Mouse (Mus musculus) midbrain, embryonic 11.5 days (tissue): ENCODE data around the gene Olfr194. TPM values are rescaled to one million over a fixed set of nuclear protein-coding genes. Genes with fewer than 3 reads are reported as not detected.
"Not testable (repeated sequence)": the region's sequence is repeated elsewhere in the genome, so short reads cannot be mapped to it uniquely, and the experiment has no call there.

Experiments
- ATAC-seq: fragments of 200-750 bp; cut with Nextera tagmentation; 2 replicates; pipeline ENCODE4 v1.8.0; 2017; ENCODE audit warnings: moderate TSS enrichment, moderate library complexity; ENCODE audit not compliant: low FRiP score
- DNase-seq: peaks from one replicate; pipeline ENCODE4 v3.0.0; 2015; ENCODE audit warnings: low spot score; ENCODE audit errors: missing footprints
- H3K27ac ChIP-seq: fragments of 300-500 bp; sonication (generic); 2 replicates; pipeline ENCODE4 v1.5.1; 2014; ENCODE audit warnings: low read depth, low read length
- H3K27me3 ChIP-seq: fragments of 300-500 bp; sonication (generic); 2 replicates; pipeline ENCODE4 v1.6.1; 2014; ENCODE audit warnings: mild to moderate bottlenecking, low read length, moderate library complexity, mixed read lengths; ENCODE audit not compliant: control insufficient read depth, insufficient read depth
- H3K36me3 ChIP-seq: fragments of 300-500 bp; sonication (generic); 2 replicates; pipeline ENCODE4 v1.6.1; 2014; ENCODE audit warnings: mild to moderate bottlenecking, low read length, moderate library complexity, mixed read lengths; ENCODE audit not compliant: control insufficient read depth, insufficient read depth
- H3K4me1 ChIP-seq: fragments of 300-500 bp; sonication (generic); 2 replicates; pipeline ENCODE4 v1.6.1; 2014; ENCODE audit warnings: low read length; ENCODE audit not compliant: control insufficient read depth, insufficient read depth
- H3K4me2 ChIP-seq: fragments of 300-500 bp; sonication (generic); 2 replicates; pipeline ENCODE4 v1.6.1; 2014; ENCODE audit warnings: mild to moderate bottlenecking, moderate library complexity
- H3K4me3 ChIP-seq: fragments of 300-500 bp; sonication (generic); 2 replicates; pipeline ENCODE4 v1.5.1; 2014; ENCODE audit warnings: low read depth, low read length
- H3K9ac ChIP-seq: fragments of 300-500 bp; sonication (generic); 2 replicates; pipeline ENCODE4 v1.6.1; 2014; ENCODE audit warnings: low read length
- H3K9me3 ChIP-seq: fragments of 300-500 bp; sonication (generic); 2 replicates; pipeline ENCODE4 v1.6.1; 2016; ENCODE audit warnings: low read length; ENCODE audit not compliant: control insufficient read depth
- WGBS: fragments of 180-500 bp; shearing (Covaris S2); extraction: QIAGEN DNeasy Blood & Tissue Kit; methylation state at CpG from one replicate; pipeline ENCODE4 v1.1.7; 2014; 5-methylcytosine and 5-hydroxymethylcytosine counted together
- polyA plus RNA-seq: library from polyadenylated mRNA; unstranded; fragments of >200 nt; fragmentation: Nextera tagmentation; extraction: Ambion mirVana; gene quantifications from 2 replicates; pipeline ENCODE4 v1.2.1, GENCODE M21; 2014

Gene Olfr194
- polyA plus RNA-seq: not detected in 2 replicates

DNA sequence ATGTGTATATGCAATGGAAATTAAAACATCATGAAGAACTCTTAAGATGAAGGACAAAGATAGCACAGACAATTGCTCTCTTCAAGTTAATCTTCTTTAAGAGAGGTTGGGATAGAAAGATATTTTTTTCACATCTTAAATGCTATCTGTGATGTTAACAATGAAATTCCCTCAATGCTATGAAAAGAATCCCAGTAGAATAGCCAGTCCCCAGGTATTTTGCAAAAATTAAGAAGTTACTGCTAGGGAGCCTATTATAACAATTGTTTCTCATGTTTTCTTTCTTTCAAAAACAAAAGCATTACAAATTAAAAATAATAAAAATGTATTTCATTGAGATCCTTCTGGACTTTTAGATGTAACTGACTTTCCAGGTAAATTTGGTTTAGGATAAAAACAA lies at the start of gene Olfr194:
Gene Olfr194, minus strand, starts transcription at position 101 of the 400 bp plus-strand sequence.
- DNase-seq (no peak), ATAC-seq (no peak)
- H3K27ac ChIP-seq: no peak within 1 kb of the TSS
- H3K9ac ChIP-seq: no peak within 1 kb of the TSS
- H3K27me3 ChIP-seq: no peaks in the 10 kb centered on the region
- H3K4me3 ChIP-seq: no peak within 1 kb of the TSS
- H3K36me3 ChIP-seq: no peaks in the 10 kb centered on the region
- no peaks in the 10 kb centered on the region for H3K4me1 ChIP-seq
- H3K9me3 ChIP-seq: no peaks in the 10 kb centered on the region
- H3K4me2 ChIP-seq: no peak within 1 kb of the TSS

DNA sequence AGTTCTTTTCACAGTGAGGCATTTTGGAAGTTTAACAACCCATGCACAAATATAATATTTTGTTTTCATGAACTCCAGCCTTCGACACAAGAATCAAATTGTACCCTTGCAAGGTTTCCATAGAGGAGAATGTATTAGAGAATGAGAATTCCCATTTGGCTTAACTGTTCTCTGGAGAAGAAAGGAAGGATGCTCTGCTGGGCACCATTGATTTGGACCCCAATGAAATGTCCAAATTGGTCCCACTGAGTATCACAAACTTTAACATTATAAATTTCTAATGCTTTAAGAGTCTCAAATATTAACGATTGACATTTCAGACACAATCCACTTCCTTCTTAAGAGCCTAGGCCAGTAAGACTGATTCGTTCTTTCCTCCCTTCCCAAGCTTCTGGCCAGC lies 49.5 kb upstream of the Olfr194 start, which contains the start of gene Olfr196:
Gene Olfr196, minus strand, starts transcription at position 101 of the 400 bp plus-strand sequence.
- H3K4me2 ChIP-seq: no peak within 1 kb of the TSS
- H3K9ac ChIP-seq: no peak within 1 kb of the TSS
- H3K36me3 ChIP-seq: no peaks in the 10 kb centered on the region
- DNase-seq: no peak
- no peak within 1 kb of the TSS for H3K27ac ChIP-seq
- H3K4me3 ChIP-seq: no peak within 1 kb of the TSS
- no peaks in the 10 kb centered on the region for H3K9me3 ChIP-seq
- H3K27me3 ChIP-seq: no peaks in the 10 kb centered on the region
- WGBS: 76% methylated on average over 3 of the region's 3 CpGs
- ATAC-seq: no peak
- H3K4me1 ChIP-seq: no peaks in the 10 kb centered on the region

DNA sequence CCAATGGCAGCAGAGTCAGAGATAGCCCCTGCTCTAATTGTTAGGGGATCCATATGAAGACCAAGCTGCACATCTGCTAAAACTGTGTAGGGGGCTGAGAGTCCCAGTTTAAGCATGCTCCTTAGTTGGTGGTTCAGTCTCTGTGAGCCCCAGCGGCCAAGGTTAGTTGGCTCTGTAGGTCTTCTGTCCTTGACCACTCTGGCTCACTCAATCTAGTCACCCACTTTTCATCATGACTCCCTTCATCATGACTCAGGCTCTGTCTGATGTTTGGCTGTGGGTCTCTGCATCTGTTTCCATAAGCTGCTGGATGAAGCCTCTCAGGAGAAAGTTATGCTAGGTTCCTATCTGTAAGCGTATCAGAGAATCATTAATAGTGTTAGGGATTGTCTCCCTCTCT lies 31.1 kb upstream of the Olfr194 start:
- Histone ChIP-seq H3K27me3 (no peaks in the 10 kb centered on the region), H3K36me3 (no peaks in the 10 kb centered on the region), H3K9ac (no peak overlapping the region), H3K4me2 (no peak overlapping the region), H3K27ac (no peak overlapping the region), H3K9me3 (no peaks in the 10 kb centered on the region), H3K4me3 (no peak overlapping the region), H3K4me1 (no peaks in the 10 kb centered on the region)
- no peak for DNase-seq
- WGBS: 87% methylated on average over 2 of the region's 2 CpGs
- no peak for ATAC-seq

DNA sequence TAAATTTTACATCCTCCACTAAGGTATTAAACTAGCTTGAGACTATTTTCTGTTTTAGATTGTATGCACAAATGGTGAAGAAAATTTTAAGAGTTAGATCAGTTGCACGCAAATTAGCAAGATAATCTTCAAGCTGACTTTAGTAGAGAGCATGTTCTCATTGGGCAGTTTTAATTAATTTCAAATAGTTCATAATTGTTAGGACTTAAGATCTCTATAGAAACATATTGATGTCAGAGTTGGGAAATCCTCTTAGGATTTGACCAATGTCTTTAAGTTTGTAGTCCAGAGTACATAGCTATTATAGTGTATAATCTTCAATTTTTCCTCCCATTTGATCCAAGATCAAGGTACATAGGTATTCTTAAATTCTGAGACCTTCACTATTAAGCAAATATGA lies 25.9 kb upstream of the Olfr194 start, which contains the start of gene Olfr195:
Gene Olfr195, plus strand, starts transcription at position 301 of the 400 bp plus-strand sequence.
- Histone ChIP-seq H3K27me3 (no peaks in the 10 kb centered on the region), H3K4me3 (no peak within 1 kb of the TSS)

DNA sequence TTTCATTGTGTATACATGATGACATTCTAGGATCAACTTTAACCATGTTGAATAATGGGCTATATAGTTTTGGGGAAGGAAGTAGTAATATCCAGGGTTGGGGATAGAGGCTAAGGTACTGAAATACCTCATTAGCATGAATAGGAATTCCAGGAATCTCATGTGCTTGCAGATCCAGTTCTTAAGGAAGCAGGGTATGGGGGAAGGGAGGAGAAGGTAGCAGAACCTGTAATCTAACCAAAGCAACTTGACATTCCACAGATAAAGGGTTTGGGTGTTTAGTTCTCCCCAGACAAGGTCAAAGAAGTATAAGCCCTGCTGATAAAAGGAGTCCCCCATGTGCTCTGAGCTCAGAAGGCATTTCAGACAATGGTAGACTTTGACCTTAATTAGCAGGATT lies 20.2 kb upstream of the Olfr194 start:
- no peaks in the 10 kb centered on the region for H3K27me3 ChIP-seq
- no peaks in the 10 kb centered on the region for H3K4me1 ChIP-seq
- DNase-seq: no peak
- H3K9ac ChIP-seq: no peak overlapping the region
- ATAC-seq: no peak
- no peaks in the 10 kb centered on the region for H3K36me3 ChIP-seq
- no peak overlapping the region for H3K27ac ChIP-seq
- H3K4me3 ChIP-seq: no peak overlapping the region
- H3K4me2 ChIP-seq: no peak overlapping the region
- no peaks in the 10 kb centered on the region for H3K9me3 ChIP-seq

More for the DNA sequence above, 25.9 kb upstream of the Olfr194 start, which contains the start of gene Olfr195:
- Histone ChIP-seq H3K4me1 (no peaks in the 10 kb centered on the region), H3K4me2 (no peak within 1 kb of the TSS), H3K27ac (no peak within 1 kb of the TSS), H3K9ac (no peak within 1 kb of the TSS), H3K36me3 (no peaks in the 10 kb centered on the region), H3K9me3 (no peaks in the 10 kb centered on the region)
- ATAC-seq (no peak), DNase-seq (no peak)
- 93% methylated on average over 1 of the region's 1 CpGs for WGBS

DNA sequence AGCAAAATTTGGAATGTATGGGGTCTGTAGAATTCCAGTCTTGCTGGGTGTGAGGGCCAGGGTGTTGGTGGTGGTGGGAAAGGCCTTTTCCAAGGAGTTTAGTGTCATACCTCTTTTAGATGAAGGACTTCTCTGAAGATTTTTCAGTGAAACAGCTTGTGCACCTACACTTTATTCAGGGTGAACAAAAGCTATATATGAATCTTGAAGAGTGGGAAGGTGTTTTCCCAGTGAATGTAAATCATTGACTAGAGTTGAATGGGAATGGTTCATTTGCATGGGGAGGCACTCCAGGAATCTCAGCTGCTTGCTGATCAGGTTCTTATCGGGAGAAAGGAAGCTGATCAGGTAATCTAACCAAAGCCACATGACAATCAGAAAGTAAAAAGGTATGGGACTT lies 9.9 kb upstream of the Olfr194 start:
- Histone ChIP-seq H3K27me3 (no peaks in the 10 kb centered on the region), H3K9ac (no peak overlapping the region), H3K36me3 (no peaks in the 10 kb centered on the region), H3K4me2 (no peak overlapping the region), H3K4me3 (no peak overlapping the region), H3K27ac (no peak overlapping the region), H3K4me1 (no peaks in the 10 kb centered on the region), H3K9me3 (no peaks in the 10 kb centered on the region; the same call in 1 of the 2 replicates)
- DNase-seq (no peak), ATAC-seq (no peak)
- WGBS: 87% methylated on average over 1 of the region's 1 CpGs

DNA sequence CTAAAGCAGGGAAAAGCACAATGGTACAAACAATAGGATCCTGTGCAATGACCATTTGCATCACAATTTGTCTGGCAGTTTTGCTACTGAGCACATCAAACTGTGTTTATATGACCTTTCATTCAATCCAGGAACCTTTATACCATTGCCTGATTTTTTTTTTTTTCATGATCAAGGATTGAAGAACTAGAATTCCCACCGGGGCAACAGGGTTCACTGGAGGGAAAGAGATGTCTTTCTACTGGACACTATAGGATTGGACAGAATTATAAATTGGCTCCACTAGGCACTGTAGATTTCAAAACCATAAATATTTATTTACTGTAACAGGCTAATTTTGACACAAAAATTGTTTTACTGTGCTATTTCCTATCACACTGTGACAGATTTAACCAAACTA lies 9.1 kb downstream of the Olfr194 start, which contains the start of gene Olfr193:
Gene Olfr193, minus strand, starts transcription at position 101 of the 400 bp plus-strand sequence.
- Histone ChIP-seq H3K27me3 (no peaks in the 10 kb centered on the region), H3K9me3 (no peaks in the 10 kb centered on the region), H3K4me1 (no peaks in the 10 kb centered on the region), H3K9ac (no peak within 1 kb of the TSS), H3K36me3 (no peaks in the 10 kb centered on the region), H3K4me3 (no peak within 1 kb of the TSS), H3K27ac (no peak within 1 kb of the TSS), H3K4me2 (no peak within 1 kb of the TSS)
- 93% methylated on average over 1 of the region's 1 CpGs for WGBS
- ATAC-seq: no peak
- DNase-seq: no peak

DNA sequence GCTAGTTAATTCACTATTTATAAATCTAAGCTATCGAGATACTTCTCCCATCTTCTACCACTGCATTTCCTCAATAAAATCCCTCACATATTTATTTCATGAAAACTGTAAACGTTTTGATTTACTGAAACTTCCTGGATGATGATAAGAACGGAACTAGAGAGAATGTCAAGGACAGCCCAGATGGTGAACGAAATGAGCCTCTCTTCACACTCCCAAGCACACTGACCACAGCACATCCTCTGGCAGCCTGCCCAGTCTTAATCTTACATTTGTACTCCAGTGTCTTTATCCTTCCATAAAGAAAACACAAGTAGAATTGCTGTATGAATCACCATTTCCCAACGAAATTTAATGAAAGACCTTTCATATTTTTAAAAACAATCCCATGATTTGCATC lies 12.3 kb downstream of the Olfr194 start:
- not testable (repeated sequence) for H3K9me3 ChIP-seq, H3K4me3 ChIP-seq, H3K4me2 ChIP-seq, H3K27ac ChIP-seq, DNase-seq, H3K9ac ChIP-seq, H3K4me1 ChIP-seq, ATAC-seq, H3K36me3 ChIP-seq, H3K27me3 ChIP-seq
- WGBS: 72% methylated on average over 5 of the region's 5 CpGs

DNA sequence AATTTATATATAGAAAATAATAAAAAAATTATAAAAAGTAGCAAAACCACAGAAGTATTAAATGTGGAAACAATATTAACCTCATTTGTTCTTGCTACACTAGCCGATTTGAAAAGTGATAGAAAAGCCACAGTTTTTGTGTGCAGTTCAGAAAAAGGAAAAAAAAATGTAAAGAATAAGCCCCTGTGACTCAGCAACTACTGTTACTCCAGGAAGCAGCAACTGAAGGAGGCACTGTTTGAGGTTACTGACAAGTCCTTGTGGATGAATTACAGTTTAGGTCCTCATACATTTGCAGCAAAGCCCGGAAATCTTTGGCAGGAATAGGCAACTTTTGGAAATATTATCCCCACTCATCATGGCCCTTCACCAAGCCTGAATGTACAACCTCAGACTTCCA lies 15.6 kb downstream of the Olfr194 start:
- 87% methylated on average over 2 of the region's 2 CpGs for WGBS

More for the DNA sequence above, 15.6 kb downstream of the Olfr194 start:
- Histone ChIP-seq H3K9me3 (no peaks in the 10 kb centered on the region), H3K9ac (no peak overlapping the region), H3K27ac (no peak overlapping the region), H3K4me1 (no peaks in the 10 kb centered on the region), H3K4me3 (no peak overlapping the region), H3K27me3 (no peaks in the 10 kb centered on the region), H3K36me3 (no peaks in the 10 kb centered on the region), H3K4me2 (no peak overlapping the region)
- DNase-seq (no peak), ATAC-seq (no peak)
